Mouse (Mus musculus): ENCODE data around the gene Grb7. TPM values are rescaled to one million over a fixed set of nuclear protein-coding genes. Genes with fewer than 3 reads are reported as not detected.

Grb7 gene
- total RNA-seq, 2 experiments from 2014 or later: not detected

Other genes starting within 250 kb of the Grb7 start
- 10 to 100 TPM; 31.3 to 32.7 TPM for gene Cdk12, start 243.3 kb upstream of the Grb7 start, total RNA-seq (2021)
- not detected for gene Neurod2, start 116.7 kb upstream of the Grb7 start, total RNA-seq (2021)
- 10 to 100 TPM; 19.1 to 21.2 TPM for gene Ppp1r1b, start 98.0 kb upstream of the Grb7 start, total RNA-seq (2021)
- 10 to 100 TPM; 21.3 to 21.8 TPM for gene Stard3, start 88.0 kb upstream of the Grb7 start, total RNA-seq (2021)
- gene Tcap, start 62.6 kb upstream of the Grb7 start, total RNA-seq (2021): 100 to 1,000 TPM; 163 to 192 TPM
- gene Pnmt, start 59.9 kb upstream of the Grb7 start, total RNA-seq (2021): not detected
- 10 to 100 TPM; 19.6 to 20.5 TPM for gene Pgap3, start 45.9 kb upstream of the Grb7 start, total RNA-seq (2021)
- 10 to 100 TPM; 24.1 to 27.0 TPM for gene Erbb2, start 33.9 kb upstream of the Grb7 start, total RNA-seq (2021)
- 10 to 100 TPM; 46.9 to 49.0 TPM for gene Mien1, start 7.4 kb upstream of the Grb7 start, total RNA-seq (2021)
- gene Ikzf3, start 99.6 kb downstream of the Grb7 start, total RNA-seq (2021): under 1 TPM; 0.67 to 0.72 TPM
- under 1 TPM in 1 of 2 experiments, not detected in 1; 0.17 TPM for gene Zpbp2, start 104.7 kb downstream of the Grb7 start, total RNA-seq (2021)
- 10 to 100 TPM; 36.5 to 41.5 TPM for gene Ormdl3, start 141.0 kb downstream of the Grb7 start, total RNA-seq (2021)
- not detected for gene Lrrc3c, start 151.9 kb downstream of the Grb7 start, total RNA-seq (2021)
- gene Gm12355, start 179.3 kb downstream of the Grb7 start, total RNA-seq (2021): 10 to 100 TPM; 29.2 to 29.5 TPM
- gene Gsdma3, start 180.0 kb downstream of the Grb7 start, total RNA-seq (2021): 1 to 10 TPM; 3.2 to 5.2 TPM
- not detected for gene Gsdma2, start 200.4 kb downstream of the Grb7 start, total RNA-seq (2021)
- gene Gsdma, start 218.0 kb downstream of the Grb7 start, total RNA-seq (2021): not detected
- gene Psmd3, start 236.2 kb downstream of the Grb7 start, total RNA-seq (2021): 100 to 1,000 TPM; 138 to 140 TPM